ENCODE assay signal across 9 mouse cellular contexts in genomic region chr16:38396155-38396554, GRCm38 (mm10). TPM values are rescaled to one million over a fixed set of nuclear protein-coding genes. Genes with fewer than 3 reads are reported as not detected.
A peak's percentile ranks its signal among the peaks of the same experiment; 100 is the strongest.
DNase-seq lines count a peak whose midpoint lies in the region; ATAC-seq lines count a peak whose summit lies in the region.
"Had no signal": no experiment of that assay in that cellular context is flagged by ENCODE, and none has a peak within 500 bp of the region (broad histone marks: within the 10 kb centered on the region; RNA-seq: fewer than 3 reads in every experiment).

No protein-coding gene starts in this region.

- no peak overlapping the region for H3K9ac ChIP-seq in limb, embryonic 11.5 days (ENCODE audit: low read length)

- H3K9me3 ChIP-seq in limb, embryonic 11.5 days (ENCODE audit: control insufficient read depth, low read length): no peaks in the 10 kb centered on the region
- no peaks in the 10 kb centered on the region for H3K9me3 ChIP-seq in limb, embryonic 10.5 days (replicated peaks)

- no peak overlapping the region for H3K27ac ChIP-seq in limb, embryonic 11.5 days (replicated peaks; ENCODE audit: low read depth, low read length)
- no peak overlapping the region for H3K27ac ChIP-seq in limb, embryonic 10.5 days
- H3K27ac ChIP-seq in brown adipose tissue, adult 24 weeks (replicated peaks; ENCODE audit: low read depth, low read length): no peak overlapping the region

- no peaks in the 10 kb centered on the region for H3K36me3 ChIP-seq in limb, embryonic 11.5 days (ENCODE audit: control insufficient read depth, insufficient read depth, low read length)
- H3K36me3 ChIP-seq in limb, embryonic 10.5 days: no peaks in the 10 kb centered on the region

- H3K4me1 ChIP-seq in limb, embryonic 11.5 days (ENCODE audit: control insufficient read depth, insufficient read depth, low read length): peaks cover 9% of the 10 kb centered on the region; the same call in 1 of the 2 replicates
- H3K4me1 ChIP-seq in limb, embryonic 10.5 days: peaks cover 18% of the 10 kb centered on the region
- 0 out of 2 replicates have a peak, but pooled peaks cover 4% of the 10 kb centered on the region for H3K4me1 ChIP-seq in brown adipose tissue, adult 24 weeks (ENCODE audit: control insufficient read depth, insufficient read depth, insufficient read length, low read length)

- no peaks in the 10 kb centered on the region for H3K27me3 ChIP-seq in limb, embryonic 11.5 days (ENCODE audit: control insufficient read depth, insufficient read depth, low read length)
- H3K27me3 ChIP-seq in limb, embryonic 10.5 days (ENCODE audit: low read depth, poor library complexity, severe bottlenecking): no peaks in the 10 kb centered on the region

- WGBS in limb, embryonic 11.5 days: 53% methylated on average over 13 of the region's 13 CpGs
- WGBS in limb, embryonic 10.5 days: 76% methylated on average over 13 of the region's 13 CpGs

- no peak for DNase-seq in limb, embryonic 11.5 days (ENCODE audit: low spot score)
- no peak for DNase-seq in limb, embryonic 10.5 days (ENCODE audit: low spot score)
- peak; percentile 47 to 74 for DNase-seq in heart, adult 9 months (ENCODE audit: low spot score in 2 of 2)
- peak; percentile 76 for DNase-seq in kidney, postnatal 25 days
- DNase-seq in left cerebral cortex, adult 8-10 months (ENCODE audit: low spot score in 2 of 2): no peak

- H3K4me3 ChIP-seq in limb, embryonic 11.5 days (ENCODE audit: low read depth, low read length): no peak overlapping the region
- no peak overlapping the region for H3K4me3 ChIP-seq in limb, embryonic 10.5 days
- peak overlapping the region; percentile 27; the same call in 1 of the 2 replicates for H3K4me3 ChIP-seq in brown adipose tissue, adult 24 weeks (ENCODE audit: insufficient read depth, low read depth, low read length)

- 0 out of 2 replicates have a peak, but pooled peaks have one; percentile 40 for ATAC-seq in limb, embryonic 11.5 days (ENCODE audit: insufficient number of reproducible peaks, low FRiP score, low TSS enrichment, low read depth)
- ATAC-seq in neutrophil, adult 5-6 weeks (ENCODE audit: extremely low read depth, insufficient number of reproducible peaks, low FRiP score, poor library complexity, severe bottlenecking): peak; percentile 71
- ATAC-seq in erythroblast, adult 5-6 weeks (replicated peaks; ENCODE audit: low FRiP score, poor library complexity, severe bottlenecking): no peak

- no peak overlapping the region for H3K4me2 ChIP-seq in limb, embryonic 11.5 days (ENCODE audit: low read depth, severe bottlenecking)

RNA-seq across cellular contexts. Expression of gene Popdc2, which starts 34.1 kb away (rescaled TPM):
- polyA plus RNA-seq in limb, embryonic 11.5 days (2014; fragmentation: Nextera tagmentation; extraction: Ambion mirVana): 0.75 and 1.8 TPM in 2 replicates
- 1.3 and 3.1 TPM in 2 replicates for polyA plus RNA-seq in limb, embryonic 10.5 days (2016; fragmentation: Nextera tagmentation; extraction: Ambion mirVana)
- polyA plus RNA-seq in brown adipose tissue, adult 24 weeks (2012; ENCODE audit: insufficient read depth, insufficient read length, missing spikeins): 15.5 and 17.0 TPM in 2 replicates
- total RNA-seq in neutrophil, adult 5-6 weeks (2017): 0.35 and 1.4 TPM in 2 replicates
- total RNA-seq in left cerebral cortex, adult 8-10 months (2022): under 1 TPM; 0.35 to 0.89 (median 0.52) TPM
- 24.9 and 26.5 TPM in 2 replicates for total RNA-seq in erythroblast, adult 5-6 weeks (2015; ENCODE audit: low replicate concordance)
- 6.2 and 14.2 TPM in 2 replicates for total RNA-seq in erythroblast, adult 5-6 weeks (2017; ENCODE audit: low replicate concordance)

RNA-seq across cellular contexts. Expression of gene Pla1a, which starts 36.8 kb away (rescaled TPM):
- polyA plus RNA-seq in limb, embryonic 11.5 days (2014; fragmentation: Nextera tagmentation; extraction: Ambion mirVana): 0.07 TPM in 1 of 2 replicates, not detected in the other
- polyA plus RNA-seq in limb, embryonic 10.5 days (2016; fragmentation: Nextera tagmentation; extraction: Ambion mirVana): 0.11 TPM in 1 of 2 replicates, not detected in the other
- polyA plus RNA-seq in brown adipose tissue, adult 24 weeks (2012; ENCODE audit: insufficient read depth, insufficient read length, missing spikeins): 11.3 and 14.4 TPM in 2 replicates
- 0.47 TPM in 1 of 2 replicates, not detected in the other for total RNA-seq in neutrophil, adult 5-6 weeks (2017)
- 1 to 10 TPM in 3 of 4 experiments, under 1 TPM in 1; 0.78 to 2.0 (median 1.9) TPM for total RNA-seq in left cerebral cortex, adult 8-10 months (2022)
- 3.7 TPM in 1 of 2 replicates, not detected in the other for total RNA-seq in erythroblast, adult 5-6 weeks (2015; ENCODE audit: low replicate concordance)
- 0.28 TPM in 1 of 2 replicates, not detected in the other for total RNA-seq in erythroblast, adult 5-6 weeks (2017; ENCODE audit: low replicate concordance)

RNA-seq across cellular contexts. Expression of gene Gm21987, which starts 49.3 kb away (rescaled TPM):
- polyA plus RNA-seq in limb, embryonic 11.5 days (2014; fragmentation: Nextera tagmentation; extraction: Ambion mirVana): not detected in 2 replicates
- polyA plus RNA-seq in limb, embryonic 10.5 days (2016; fragmentation: Nextera tagmentation; extraction: Ambion mirVana): not detected in 2 replicates
- 2.9 TPM in 1 of 2 replicates, not detected in the other for polyA plus RNA-seq in brown adipose tissue, adult 24 weeks (2012; ENCODE audit: insufficient read depth, insufficient read length, missing spikeins)
- not detected in 2 replicates for total RNA-seq in neutrophil, adult 5-6 weeks (2017)
- not detected for total RNA-seq in left cerebral cortex, adult 8-10 months (2022)
- not detected in 2 replicates for total RNA-seq in erythroblast, adult 5-6 weeks (2015; ENCODE audit: low replicate concordance)
- total RNA-seq in erythroblast, adult 5-6 weeks (2017; ENCODE audit: low replicate concordance): not detected in 2 replicates
- polyA plus RNA-seq: neural tube, embryonic 11.5 days had no signal

RNA-seq across cellular contexts. Expression of gene Cox17, which starts 49.4 kb away (rescaled TPM):
- polyA plus RNA-seq in limb, embryonic 11.5 days (2014; fragmentation: Nextera tagmentation; extraction: Ambion mirVana): 107 and 118 TPM in 2 replicates
- polyA plus RNA-seq in limb, embryonic 10.5 days (2016; fragmentation: Nextera tagmentation; extraction: Ambion mirVana): 119 and 132 TPM in 2 replicates
- polyA plus RNA-seq in brown adipose tissue, adult 24 weeks (2012; ENCODE audit: insufficient read depth, insufficient read length, missing spikeins): 1,266 and 1,331 TPM in 2 replicates
- total RNA-seq in neutrophil, adult 5-6 weeks (2017): 317 and 339 TPM in 2 replicates
- total RNA-seq in left cerebral cortex, adult 8-10 months (2022): 100 to 1,000 TPM; 100 to 149 (median 127) TPM
- 53.5 and 84.5 TPM in 2 replicates for total RNA-seq in erythroblast, adult 5-6 weeks (2015; ENCODE audit: low replicate concordance)
- total RNA-seq in erythroblast, adult 5-6 weeks (2017; ENCODE audit: low replicate concordance): 93.1 and 317 TPM in 2 replicates

RNA-seq across cellular contexts. Expression of gene Maats1, which starts 54.2 kb away (rescaled TPM):
- 0.10 and 0.20 TPM in 2 replicates for polyA plus RNA-seq in limb, embryonic 11.5 days (2014; fragmentation: Nextera tagmentation; extraction: Ambion mirVana)
- 0.10 TPM in 1 of 2 replicates, not detected in the other for polyA plus RNA-seq in limb, embryonic 10.5 days (2016; fragmentation: Nextera tagmentation; extraction: Ambion mirVana)
- not detected in 2 replicates for polyA plus RNA-seq in brown adipose tissue, adult 24 weeks (2012; ENCODE audit: insufficient read depth, insufficient read length, missing spikeins)
- total RNA-seq in neutrophil, adult 5-6 weeks (2017): 0.25 TPM in 1 of 2 replicates, not detected in the other
- 1 to 10 TPM; 1.1 to 1.6 (median 1.4) TPM for total RNA-seq in left cerebral cortex, adult 8-10 months (2022)
- total RNA-seq in erythroblast, adult 5-6 weeks (2015; ENCODE audit: low replicate concordance): 0.42 TPM in 1 of 2 replicates, not detected in the other
- not detected in 2 replicates for total RNA-seq in erythroblast, adult 5-6 weeks (2017; ENCODE audit: low replicate concordance)

Comparison
In these comparisons a context has a peak if more than half of its experiments do, and no peak if none do; other contexts are left out.
1. DNase-seq: peak in heart, adult 9 months (2 of 2) and kidney, postnatal 25 days (2 of 2); none in limb, embryonic 11.5 days (single experiment), limb, embryonic 10.5 days (single experiment) and left cerebral cortex, adult 8-10 months (0 of 2).